Mouse (Mus musculus) embryonic facial prominence, embryonic 12.5 days (tissue): ENCODE results near the gene Mapkapk5. TPM values are rescaled to one million over a fixed set of nuclear protein-coding genes. Genes with fewer than 3 reads are reported as not detected.
"Not testable (repeated sequence)": the region's sequence is repeated elsewhere in the genome, so short reads cannot be mapped to it uniquely, and the experiment has no call there.

Source experiments
- ATAC-seq: fragments of 200-750 bp; cut with Nextera tagmentation; 2 replicates; pipeline ENCODE4 v1.8.0; 2017; ENCODE audit not compliant: insufficient number of reproducible peaks, insufficient read depth, low FRiP score, low TSS enrichment
- H3K27ac ChIP-seq: fragments of 300-500 bp; sonication (generic); 2 replicates; pipeline ENCODE4 v1.5.1; 2016; ENCODE audit warnings: mild to moderate bottlenecking
- H3K27me3 ChIP-seq: fragments of 300-500 bp; sonication (generic); 2 replicates; pipeline ENCODE4 v1.6.1; 2016; ENCODE audit warnings: mild to moderate bottlenecking, moderate library complexity
- H3K36me3 ChIP-seq: fragments of 300-500 bp; sonication (generic); 2 replicates; pipeline ENCODE4 v1.6.1; 2016; ENCODE audit warnings: mild to moderate bottlenecking
- H3K4me1 ChIP-seq: fragments of 300-500 bp; sonication (generic); 2 replicates; pipeline ENCODE4 v1.6.1; 2016
- H3K4me2 ChIP-seq: fragments of 300-500 bp; sonication (generic); replicated peaks from 2 replicates; pipeline ENCODE4 v1.6.1; 2016; ENCODE audit warnings: mild to moderate bottlenecking, moderate library complexity
- H3K4me3 ChIP-seq: fragments of 300-500 bp; sonication (generic); 2 replicates; pipeline ENCODE4 v1.5.1; 2016; ENCODE audit warnings: mild to moderate bottlenecking
- H3K9ac ChIP-seq: fragments of 300-500 bp; sonication (generic); 2 replicates; pipeline ENCODE4 v1.6.1; 2016; ENCODE audit warnings: mild to moderate bottlenecking, moderate library complexity
- H3K9me3 ChIP-seq: fragments of 300-500 bp; sonication (generic); 2 replicates; pipeline ENCODE4 v1.6.1; 2016; ENCODE audit warnings: mild to moderate bottlenecking, moderate library complexity
- WGBS: fragments of 180-500 bp; shearing (Covaris S2); methylation state at CpG from one replicate; pipeline ENCODE4 v1.1.7; 2016; 5-methylcytosine and 5-hydroxymethylcytosine counted together
- polyA plus RNA-seq: library from polyadenylated mRNA; unstranded; fragments of >200 nt; fragmentation: Nextera tagmentation; extraction: Ambion mirVana; gene quantifications from 2 replicates; pipeline ENCODE4 v1.2.1, GENCODE M21; 2016

The Mapkapk5 gene
- polyA plus RNA-seq, 1 experiment from 2014 or later = 59.5 TPM

DNA sequence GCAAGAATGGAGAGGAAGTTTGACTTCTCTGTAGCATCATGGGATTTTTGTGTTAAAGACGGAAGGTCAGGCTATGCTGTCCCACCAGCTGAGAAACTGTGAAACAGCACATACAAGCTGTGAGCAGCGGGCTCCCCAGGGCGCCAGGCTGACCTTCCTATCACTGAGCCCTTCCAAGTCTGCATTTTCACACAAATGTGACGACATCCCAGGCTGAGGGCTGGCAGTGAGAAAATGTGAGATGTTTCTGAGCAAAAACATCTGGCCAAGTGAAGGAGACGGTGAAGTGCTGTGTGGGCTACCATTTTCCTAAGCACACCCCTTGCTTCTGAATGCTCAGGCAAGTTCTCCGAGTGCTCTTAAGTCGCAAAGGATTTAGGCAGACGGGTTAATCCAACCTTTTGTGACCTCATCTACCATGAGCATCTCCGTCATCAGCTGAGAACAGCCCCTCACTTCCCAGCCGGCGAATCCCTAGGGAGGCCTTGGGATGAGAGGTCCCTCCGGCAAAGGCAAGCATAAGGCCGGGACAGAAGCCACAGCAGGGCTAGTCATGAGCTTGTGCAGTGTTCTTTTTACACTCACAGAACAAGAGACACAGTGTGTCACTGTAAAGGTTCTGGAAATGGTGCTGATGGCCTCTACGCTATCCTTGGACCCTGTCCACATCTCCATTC is 19.8 kb downstream of the Mapkapk5 start:
- peaks cover 80% of the 10 kb centered on the region for H3K36me3 ChIP-seq
- H3K4me3 ChIP-seq = no peak overlapping the region
- H3K4me2 ChIP-seq = no peak overlapping the region
- H3K27me3 ChIP-seq = no peaks in the 10 kb centered on the region
- no peaks in the 10 kb centered on the region for H3K9me3 ChIP-seq
- 82% methylated on average over 14 of the region's 14 CpGs for WGBS
- no peak overlapping the region for H3K27ac ChIP-seq
- no peaks in the 10 kb centered on the region for H3K4me1 ChIP-seq
- ATAC-seq = no peak
- H3K9ac ChIP-seq = no peak overlapping the region

DNA sequence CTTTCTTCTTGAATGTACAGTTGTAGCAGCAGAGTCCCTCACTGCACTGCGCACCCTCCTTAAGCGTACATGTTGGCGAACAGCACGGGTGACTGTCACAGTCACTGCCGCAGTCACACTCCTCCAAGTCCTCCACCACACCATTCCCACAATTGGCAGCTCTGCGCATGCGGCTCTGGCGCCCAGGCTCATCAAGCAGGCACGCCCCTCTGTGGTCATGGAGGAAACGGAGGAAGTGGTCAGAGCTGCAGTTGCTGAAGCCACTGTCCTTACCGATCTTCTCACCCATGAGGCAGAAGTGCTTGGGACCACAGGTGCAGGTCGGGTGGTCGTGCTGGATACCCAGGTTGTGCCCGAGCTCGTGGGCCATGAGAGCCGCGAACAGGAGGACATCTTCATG is 25.9 kb downstream of the Mapkapk5 start:
- not testable (repeated sequence) for H3K4me2 ChIP-seq, H3K9ac ChIP-seq, H3K4me1 ChIP-seq, H3K27ac ChIP-seq, ATAC-seq, H3K4me3 ChIP-seq, H3K9me3 ChIP-seq, H3K27me3 ChIP-seq
- WGBS = 92% methylated on average over 10 of the region's 17 CpGs
- H3K36me3 ChIP-seq = peaks cover 48% of the 10 kb centered on the region

DNA sequence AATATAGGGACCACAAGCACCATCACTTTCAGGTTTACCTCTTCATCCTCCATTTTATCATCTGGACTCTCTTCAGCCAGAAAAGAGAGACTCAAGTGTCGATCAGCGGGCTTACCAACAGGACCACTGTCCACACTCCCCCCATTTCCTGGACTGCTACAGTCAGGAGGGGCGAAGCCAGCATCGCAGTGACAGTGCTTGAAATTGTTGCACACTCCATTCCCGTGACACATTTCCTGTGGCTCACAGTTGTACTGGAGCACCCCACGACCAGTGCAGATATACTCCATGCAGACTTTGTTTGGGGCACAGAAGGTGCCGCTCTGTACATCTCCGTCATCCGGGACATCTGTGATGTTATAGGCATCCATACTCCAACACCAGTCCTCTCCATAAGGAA is 26.7 kb downstream of the Mapkapk5 start:
- ATAC-seq = no peak
- Histone ChIP-seq H3K9me3 (no peaks in the 10 kb centered on the region), H3K27ac (no peak overlapping the region), H3K4me3 (no peak overlapping the region), H3K9ac (no peak overlapping the region), H3K36me3 (peaks cover 40% of the 10 kb centered on the region), H3K4me1 (no peaks in the 10 kb centered on the region), H3K4me2 (no peak overlapping the region), H3K27me3 (no peaks in the 10 kb centered on the region)
- 92% methylated on average over 9 of the region's 9 CpGs for WGBS

DNA sequence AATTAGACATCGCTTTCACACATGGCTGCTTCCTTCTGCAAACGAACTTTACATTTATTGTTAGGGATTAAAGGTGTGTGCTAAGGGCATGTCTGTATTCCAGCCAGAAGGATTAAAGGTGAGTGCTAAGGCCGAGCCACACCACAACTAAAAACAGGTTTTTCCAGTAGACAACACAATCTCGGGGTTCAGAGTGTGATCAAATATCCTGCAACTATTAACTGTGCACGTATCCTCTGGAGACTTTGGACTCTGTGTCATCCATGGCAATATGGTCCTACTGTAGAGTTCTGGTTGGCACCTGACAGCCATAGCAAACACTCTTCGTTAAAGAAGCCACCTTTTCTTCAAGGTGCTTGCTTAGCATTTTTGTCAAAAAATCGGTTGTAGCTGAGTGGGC is 35.7 kb downstream of the Mapkapk5 start:
- Histone ChIP-seq H3K4me3 (no peak overlapping the region), H3K36me3 (no peaks in the 10 kb centered on the region), H3K27me3 (no peaks in the 10 kb centered on the region), H3K4me1 (no peaks in the 10 kb centered on the region), H3K9ac (no peak overlapping the region), H3K4me2 (no peak overlapping the region), H3K27ac (no peak overlapping the region), H3K9me3 (no peaks in the 10 kb centered on the region)
- ATAC-seq = no peak
- 85% methylated on average over 7 of the region's 7 CpGs for WGBS

DNA sequence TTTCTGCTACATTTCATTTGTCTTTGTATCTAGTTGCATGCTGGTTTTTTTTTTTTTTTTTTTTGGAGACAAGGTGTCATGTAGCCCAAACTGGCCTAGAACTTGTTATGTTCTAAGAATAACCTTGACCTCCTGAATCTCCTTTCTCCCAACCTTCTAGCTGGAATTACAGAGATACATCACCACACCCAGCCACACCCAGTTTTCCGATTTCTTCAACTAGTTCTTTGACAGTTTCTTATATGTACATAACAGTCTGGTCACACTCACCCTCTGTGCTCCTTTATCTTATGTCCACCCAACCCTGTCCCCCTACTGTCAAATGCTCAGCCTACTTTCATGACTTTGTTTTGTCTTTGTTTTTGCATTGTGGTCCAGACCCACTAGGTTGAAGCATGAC is 38.9 kb downstream of the Mapkapk5 start:
- Histone ChIP-seq H3K27ac (no peak overlapping the region), H3K9ac (no peak overlapping the region), H3K9me3 (no peaks in the 10 kb centered on the region), H3K4me2 (no peak overlapping the region), H3K4me3 (no peak overlapping the region), H3K4me1 (no peaks in the 10 kb centered on the region), H3K36me3 (no peaks in the 10 kb centered on the region), H3K27me3 (no peaks in the 10 kb centered on the region)
- 95% methylated on average over 1 of the region's 1 CpGs for WGBS
- no peak for ATAC-seq

DNA sequence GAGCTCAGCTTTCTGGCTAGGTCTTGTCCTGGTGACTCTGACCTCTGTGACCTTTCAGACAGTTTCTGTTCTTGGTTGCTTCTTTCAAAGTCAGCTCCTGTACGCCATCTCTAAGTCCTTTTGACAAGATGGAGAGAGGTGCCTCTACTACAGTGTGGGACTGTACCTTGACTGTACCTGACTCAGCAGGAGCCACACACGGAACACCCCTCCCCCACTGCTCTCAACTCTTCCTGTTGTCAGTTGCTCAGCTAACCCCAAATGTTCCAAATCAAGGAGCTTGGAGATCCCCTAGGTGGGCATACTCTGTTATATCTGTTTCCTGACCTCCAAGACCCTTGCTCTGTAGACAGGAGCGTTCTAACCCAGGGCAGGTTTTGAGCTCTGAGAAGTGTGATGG is 42.5 kb downstream of the Mapkapk5 start, which contains the start of gene Adam1b:
Adam1b (minus strand) TSS at position 205 of the 400 bp plus-strand sequence.
- Histone ChIP-seq H3K4me1 (no peaks in the 10 kb centered on the region), H3K4me3 (no peak within 1 kb of the TSS), H3K9me3 (no peaks in the 10 kb centered on the region), H3K9ac (no peak within 1 kb of the TSS), H3K27ac (no peak within 1 kb of the TSS), H3K27me3 (no peaks in the 10 kb centered on the region), H3K4me2 (no peak within 1 kb of the TSS), H3K36me3 (no peaks in the 10 kb centered on the region)
- 72% methylated on average over 3 of the region's 3 CpGs for WGBS
- no peak for ATAC-seq

DNA sequence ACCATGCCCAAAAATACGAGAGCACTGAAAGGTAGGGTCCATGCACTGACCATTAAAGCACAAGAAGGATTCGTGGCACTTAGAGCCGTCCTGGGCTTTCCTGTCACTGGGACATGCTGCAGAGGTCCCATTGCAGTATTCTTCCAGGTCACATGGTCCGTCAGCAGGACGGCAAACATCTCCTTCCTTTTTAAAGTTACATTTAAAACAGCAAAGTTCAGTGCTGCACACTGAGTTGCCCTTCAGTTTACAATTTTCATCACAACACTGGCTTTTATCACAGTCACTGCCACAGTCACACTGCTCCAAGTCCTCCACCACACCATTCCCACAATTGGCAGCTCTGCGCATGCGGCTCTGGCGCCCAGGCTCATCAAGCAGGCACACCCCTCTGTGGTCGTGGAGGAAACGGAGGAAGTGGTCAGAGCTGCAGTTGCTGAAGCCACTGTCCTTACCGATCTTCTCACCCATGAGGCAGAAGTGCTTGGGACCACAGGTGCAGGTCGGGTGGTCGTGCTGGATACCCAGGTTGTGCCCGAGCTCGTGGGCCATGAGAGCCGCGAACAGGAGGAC is 44.2 kb downstream of the Mapkapk5 start:
- H3K4me3 ChIP-seq, H3K4me2 ChIP-seq, H3K9me3 ChIP-seq, ATAC-seq, H3K27me3 ChIP-seq, H3K27ac ChIP-seq, H3K9ac ChIP-seq, H3K36me3 ChIP-seq, H3K4me1 ChIP-seq: not testable (repeated sequence)
- 75% methylated on average over 11 of the region's 17 CpGs for WGBS

DNA sequence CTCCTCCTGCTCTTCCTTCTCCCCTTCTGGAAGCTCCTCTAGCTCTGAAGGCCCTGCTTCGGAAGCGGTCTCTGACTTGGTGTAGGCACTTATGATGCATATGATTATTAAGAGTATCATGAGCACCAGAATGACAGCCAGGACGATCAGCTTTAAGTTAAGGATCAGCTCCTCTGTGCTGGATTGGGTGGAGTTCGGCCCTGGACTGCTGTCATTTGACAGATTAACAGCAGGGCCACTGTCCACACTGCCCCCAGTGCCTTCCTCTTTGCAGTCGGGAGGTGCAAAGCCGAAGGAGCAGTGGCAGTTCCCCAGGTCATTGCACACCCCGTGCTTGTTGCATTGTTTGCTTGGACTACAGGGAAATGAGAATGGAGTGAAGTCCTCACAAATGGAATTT is 45.0 kb downstream of the Mapkapk5 start:
- no peaks in the 10 kb centered on the region for H3K27me3 ChIP-seq
- no peak overlapping the region for H3K4me3 ChIP-seq
- no peaks in the 10 kb centered on the region for H3K36me3 ChIP-seq
- WGBS = 72% methylated on average over 7 of the region's 7 CpGs
- no peak overlapping the region for H3K27ac ChIP-seq
- no peaks in the 10 kb centered on the region for H3K4me1 ChIP-seq
- H3K9me3 ChIP-seq = no peaks in the 10 kb centered on the region
- H3K4me2 ChIP-seq = no peak overlapping the region
- ATAC-seq = no peak
- no peak overlapping the region for H3K9ac ChIP-seq

DNA sequence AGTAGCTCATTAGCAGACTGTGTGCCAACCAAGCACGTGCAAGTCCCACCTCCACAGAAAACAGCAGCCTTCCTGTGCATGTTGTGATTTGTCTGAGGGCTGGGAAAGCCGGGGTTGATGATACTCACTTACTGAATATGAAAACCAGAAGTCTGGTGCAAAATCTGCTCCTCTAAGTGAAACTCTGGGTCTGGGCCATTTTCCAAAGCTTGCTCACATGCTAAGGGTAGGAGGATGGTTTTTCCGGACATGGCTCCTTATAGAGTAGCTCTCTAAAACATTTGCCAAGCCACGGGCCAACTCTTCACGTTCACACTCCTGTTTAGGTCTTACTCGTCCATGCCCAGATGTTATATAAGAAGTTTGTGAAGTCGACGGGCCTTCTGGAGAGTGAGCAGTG is 52.4 kb downstream of the Mapkapk5 start:
- Histone ChIP-seq H3K9ac (no peak overlapping the region), H3K27ac (no peak overlapping the region), H3K27me3 (no peaks in the 10 kb centered on the region), H3K4me3 (no peak overlapping the region), H3K4me1 (no peaks in the 10 kb centered on the region), H3K9me3 (no peaks in the 10 kb centered on the region), H3K36me3 (no peaks in the 10 kb centered on the region), H3K4me2 (no peak overlapping the region)
- 59% methylated on average over 8 of the region's 8 CpGs for WGBS
- ATAC-seq = no peak

DNA sequence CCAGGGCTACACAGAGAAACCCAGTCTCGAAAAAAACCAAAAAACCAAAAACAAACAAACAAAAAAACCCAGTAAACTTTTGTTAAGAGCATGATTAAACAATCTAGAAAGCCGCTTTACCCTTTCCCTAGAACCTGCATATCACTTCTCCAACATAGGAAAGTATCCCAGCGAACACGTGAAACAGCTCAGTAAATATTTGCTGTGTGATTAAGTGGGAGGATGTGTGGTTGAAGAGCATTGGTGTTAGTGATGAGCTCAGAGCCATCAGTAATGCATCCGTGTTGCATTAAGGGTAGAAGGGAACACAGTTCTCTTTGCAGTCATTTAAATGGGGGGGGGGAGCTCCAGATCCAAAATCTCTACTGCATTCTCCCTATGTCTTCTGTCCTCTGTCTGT is 60.9 kb downstream of the Mapkapk5 start:
- Histone ChIP-seq H3K9me3 (no peaks in the 10 kb centered on the region), H3K4me1 (no peaks in the 10 kb centered on the region), H3K27ac (no peak overlapping the region), H3K27me3 (no peaks in the 10 kb centered on the region), H3K9ac (no peak overlapping the region), H3K4me3 (no peak overlapping the region), H3K36me3 (no peaks in the 10 kb centered on the region), H3K4me2 (no peak overlapping the region)
- 82% methylated on average over 5 of the region's 5 CpGs for WGBS
- no peak for ATAC-seq

DNA sequence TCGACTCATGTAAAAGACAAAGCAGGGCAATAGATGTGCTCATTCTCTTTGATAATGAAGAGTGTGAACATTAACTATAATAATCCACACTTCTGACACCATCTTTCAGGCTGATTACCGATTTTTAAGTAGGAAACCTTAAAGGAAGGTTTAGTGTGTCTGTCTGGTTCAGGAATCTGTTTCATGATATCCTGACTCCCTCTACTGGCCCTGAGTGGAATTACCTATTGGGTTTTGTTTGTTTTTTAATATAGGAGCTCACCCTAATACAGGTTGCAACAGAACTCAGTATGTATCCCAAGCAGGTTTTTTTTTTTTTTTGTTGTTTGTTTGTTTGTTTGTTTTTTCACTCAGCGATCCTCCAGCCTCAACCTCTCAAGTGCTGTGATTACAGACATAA is 68.0 kb downstream of the Mapkapk5 start:
- Histone ChIP-seq H3K27ac (no peak overlapping the region), H3K9me3 (no peaks in the 10 kb centered on the region), H3K27me3 (no peaks in the 10 kb centered on the region), H3K36me3 (no peaks in the 10 kb centered on the region), H3K9ac (no peak overlapping the region), H3K4me2 (no peak overlapping the region), H3K4me1 (no peaks in the 10 kb centered on the region), H3K4me3 (no peak overlapping the region)
- 34% methylated on average over 3 of the region's 3 CpGs for WGBS
- no peak for ATAC-seq

DNA sequence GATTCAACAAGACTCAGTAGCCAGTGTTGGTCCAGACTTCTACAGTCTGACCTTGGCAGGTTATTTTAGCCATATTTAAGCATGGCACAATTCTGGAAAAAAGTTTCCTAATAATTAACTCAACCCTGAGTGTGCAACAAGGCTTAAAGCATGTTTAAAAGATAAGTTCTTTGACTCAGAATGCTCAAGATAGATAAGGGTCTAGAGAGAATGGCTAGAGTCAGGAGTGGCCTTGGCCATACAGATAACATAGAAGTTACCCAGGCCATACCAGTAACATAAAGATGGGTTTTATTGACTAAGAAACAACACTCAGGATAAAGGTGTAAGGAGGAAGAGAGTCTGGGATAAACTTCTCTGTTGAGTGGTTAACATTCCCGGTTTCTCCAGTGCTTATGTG is 69.7 kb downstream of the Mapkapk5 start:
- ATAC-seq = no peak
- Histone ChIP-seq H3K27me3 (no peaks in the 10 kb centered on the region), H3K4me3 (no peak overlapping the region), H3K4me2 (no peak overlapping the region), H3K4me1 (no peaks in the 10 kb centered on the region), H3K9me3 (no peaks in the 10 kb centered on the region), H3K9ac (no peak overlapping the region), H3K36me3 (no peaks in the 10 kb centered on the region), H3K27ac (no peak overlapping the region)
- 78% methylated on average over 1 of the region's 1 CpGs for WGBS
